Comparison of ENCODE assay signal across 7 mouse cellular contexts in the genomic region with DNA sequence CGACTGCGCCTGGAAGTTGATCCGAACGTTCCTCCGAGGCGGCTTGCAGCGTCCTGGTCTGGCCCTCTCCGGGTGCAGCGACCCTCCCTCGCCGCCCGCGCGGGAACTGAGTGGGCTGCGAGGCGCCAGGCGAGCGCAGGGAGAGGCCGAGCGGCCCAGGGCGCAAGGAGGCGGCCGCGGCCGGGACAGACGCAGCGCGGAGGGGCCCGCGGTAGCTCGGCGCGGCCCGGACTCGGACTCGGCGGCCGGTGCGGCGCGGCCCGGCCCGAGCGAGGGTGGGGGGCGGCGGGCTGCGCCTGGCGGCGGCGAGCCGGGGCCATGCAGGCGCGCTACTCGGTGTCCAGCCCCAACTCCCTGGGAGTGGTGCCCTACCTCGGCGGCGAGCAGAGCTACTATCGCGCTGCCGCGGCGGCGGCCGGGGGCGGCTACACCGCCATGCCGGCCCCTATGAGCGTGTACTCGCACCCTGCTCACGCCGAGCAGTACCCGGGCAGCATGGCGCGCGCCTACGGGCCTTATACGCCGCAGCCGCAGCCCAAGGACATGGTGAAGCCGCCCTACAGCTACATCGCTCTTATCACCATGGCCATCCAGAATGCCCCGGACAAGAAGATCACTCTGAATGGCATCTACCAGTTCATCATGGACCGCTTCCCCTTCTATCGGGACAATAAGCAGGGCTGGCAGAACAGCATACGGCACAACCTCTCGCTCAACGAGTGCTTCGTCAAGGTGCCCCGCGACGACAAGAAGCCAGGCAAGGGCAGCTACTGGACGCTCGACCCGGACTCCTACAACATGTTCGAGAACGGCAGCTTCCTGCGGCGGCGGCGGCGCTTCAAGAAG. TPM values are rescaled to one million over a fixed set of nuclear protein-coding genes. Genes with fewer than 3 reads are reported as not detected.
DNase-seq lines count a peak whose midpoint lies in the region; ATAC-seq and TF ChIP-seq lines count a peak whose summit lies in the region.

No protein-coding gene starts in this region.

- TF ChIP-seq POLR2A in spleen, adult 2 months (IDR thresholded peaks at IDR 0.05; ENCODE audit: low read depth, low read length), result no peak

- H3K4me2 ChIP-seq in heart, embryonic 15.5 days, result peak overlapping the region; percentile 96
- H3K4me2 ChIP-seq in neural tube, embryonic 15.5 days, result peak overlapping the region; percentile 74

- no peaks in the 10 kb centered on the region for H3K9me3 ChIP-seq in heart, embryonic 15.5 days (replicated peaks)
- no peaks in the 10 kb centered on the region for H3K9me3 ChIP-seq in limb, embryonic 10.5 days (replicated peaks)
- H3K9me3 ChIP-seq in neural tube, embryonic 15.5 days (replicated peaks), result no peaks in the 10 kb centered on the region

- no peak overlapping the region for H3K27ac ChIP-seq in spleen, adult 2 months (ENCODE audit: insufficient read depth, low read length)
- H3K27ac ChIP-seq in brown adipose tissue, adult 24 weeks (replicated peaks; ENCODE audit: low read depth, low read length), result peak overlapping the region; percentile 7; the same call in 1 of the 2 replicates
- H3K27ac ChIP-seq in heart, embryonic 15.5 days, result peak overlapping the region; percentile 91
- peak overlapping the region; percentile 91 for H3K27ac ChIP-seq in limb, embryonic 10.5 days
- H3K27ac ChIP-seq in neural tube, embryonic 15.5 days (replicated peaks), result peak overlapping the region; percentile 71

- peaks cover 58% of the 10 kb centered on the region for H3K27me3 ChIP-seq in spleen, adult 2 months (ENCODE audit: control insufficient read depth, insufficient read depth, low read length)
- H3K27me3 ChIP-seq in heart, embryonic 15.5 days, result peaks cover 66% of the 10 kb centered on the region
- H3K27me3 ChIP-seq in limb, embryonic 10.5 days (ENCODE audit: low read depth, poor library complexity, severe bottlenecking), result peaks cover 99% of the 10 kb centered on the region
- H3K27me3 ChIP-seq in neural tube, embryonic 15.5 days (replicated peaks), result peaks cover 70% of the 10 kb centered on the region

- WGBS in spleen, adult 2 months, result under 1% methylated on average over 96 of the region's 101 CpGs
- WGBS in heart, embryonic 15.5 days, result under 1% methylated on average over 78 of the region's 101 CpGs
- WGBS in limb, embryonic 10.5 days, result 2% methylated on average over 97 of the region's 101 CpGs
- WGBS in neural tube, embryonic 15.5 days, result under 1% methylated on average over 81 of the region's 101 CpGs

- ATAC-seq in heart, embryonic 15.5 days (replicated peaks; ENCODE audit: insufficient number of reproducible peaks, insufficient read depth, low FRiP score, low read depth), result no peak; the same call in 1 of the 2 replicates
- ATAC-seq in neural tube, embryonic 15.5 days (ENCODE audit: low FRiP score), result 0 out of 2 replicates have a peak, but pooled peaks have one; percentile 10

- no peak for DNase-seq in spleen, adult 2 months (ENCODE audit: low read depth in 1 of 2, low spot score in 2 of 2)
- no peak for DNase-seq in spleen, postnatal 14 days (ENCODE audit: low spot score in 2 of 2)
- peak; percentile 77 for DNase-seq in limb, embryonic 10.5 days (ENCODE audit: low spot score)
- DNase-seq in natural killer cell, adult 2 months (ENCODE audit: low spot score in 2 of 2), result no peak

- H3K4me1 ChIP-seq in spleen, adult 2 months (ENCODE audit: control insufficient read depth, insufficient read depth, insufficient read length), result peaks cover 16% of the 10 kb centered on the region
- no peaks in the 10 kb centered on the region for H3K4me1 ChIP-seq in brown adipose tissue, adult 24 weeks (ENCODE audit: control insufficient read depth, insufficient read depth, insufficient read length, low read length)
- H3K4me1 ChIP-seq in heart, embryonic 15.5 days (replicated peaks), result peaks cover 41% of the 10 kb centered on the region
- H3K4me1 ChIP-seq in limb, embryonic 10.5 days, result peaks cover 73% of the 10 kb centered on the region
- peaks cover 40% of the 10 kb centered on the region for H3K4me1 ChIP-seq in neural tube, embryonic 15.5 days

- peak overlapping the region; percentile 50; the same call in 1 of the 2 replicates for H3K4me3 ChIP-seq in spleen, adult 2 months (ENCODE audit: extremely low read depth, insufficient read depth, insufficient read length)
- H3K4me3 ChIP-seq in brown adipose tissue, adult 24 weeks (ENCODE audit: insufficient read depth, low read depth, low read length), result peak overlapping the region; percentile 58
- peak overlapping the region; percentile 65 for H3K4me3 ChIP-seq in heart, embryonic 15.5 days
- H3K4me3 ChIP-seq in limb, embryonic 10.5 days, result peak overlapping the region; percentile 73
- peak overlapping the region; percentile 44 for H3K4me3 ChIP-seq in neural tube, embryonic 15.5 days (replicated peaks)

- H3K36me3 ChIP-seq in spleen, adult 2 months (ENCODE audit: control insufficient read depth, insufficient read depth, low read length), result no peaks in the 10 kb centered on the region
- H3K36me3 ChIP-seq in heart, embryonic 15.5 days, result no peaks in the 10 kb centered on the region
- peaks cover 7% of the 10 kb centered on the region; the same call in 1 of the 2 replicates for H3K36me3 ChIP-seq in limb, embryonic 10.5 days
- H3K36me3 ChIP-seq in neural tube, embryonic 15.5 days, result no peaks in the 10 kb centered on the region

- TF ChIP-seq CTCF in spleen, adult 2 months (IDR thresholded peaks at IDR 0.05; ENCODE audit: extremely low read depth, insufficient read depth, insufficient read length, insufficient replicate concordance), result no peak

- H3K9ac ChIP-seq in heart, embryonic 15.5 days, result peak overlapping the region; percentile 76
- peak overlapping the region; percentile 38 for H3K9ac ChIP-seq in neural tube, embryonic 15.5 days (replicated peaks)

RNA-seq across cellular contexts. Expression of a gene that starts 0.7 kb away (rescaled TPM):
- 0.26 TPM in 2 replicates for polyA plus RNA-seq in spleen, adult 2 months (2012; rRNA removed)
- 0.24 and 0.46 TPM in 2 replicates for polyA plus RNA-seq in brown adipose tissue, adult 24 weeks (2012; ENCODE audit: insufficient read depth, insufficient read length, missing spikeins)
- 1.9 and 2.2 TPM in 2 replicates for polyA plus RNA-seq in heart, embryonic 15.5 days (2015; fragmentation: Nextera tagmentation; extraction: Ambion mirVana)
- 0.74 and 1.8 TPM in 2 replicates for polyA plus RNA-seq in limb, embryonic 10.5 days (2016; fragmentation: Nextera tagmentation; extraction: Ambion mirVana)
- polyA plus RNA-seq in neural tube, embryonic 15.5 days (2015; fragmentation: Nextera tagmentation; extraction: Ambion mirVana), result 1.00 and 1.1 TPM in 2 replicates
